In genomic region chr12:57340111-57340510, GRCm38 (mm10) we compare ENCODE assay signal across 34 mouse cellular contexts.
"Had no signal": no experiment of that assay in that cellular context is flagged by ENCODE, and none has a peak within 500 bp of the region (broad histone marks: within the 10 kb centered on the region; RNA-seq: fewer than 3 reads in every experiment).

No protein-coding gene starts in this region.

- H3K27ac ChIP-seq: heart, embryonic 13.5 days; heart, embryonic 15.5 days; hindbrain, embryonic 10.5 days; hindbrain, embryonic 12.5 days; hindbrain, embryonic 13.5 days; hindbrain, embryonic 14.5 days; hindbrain, embryonic 15.5 days; hindbrain, postnatal 0 days; intestine, embryonic 15.5 days; kidney, embryonic 15.5 days; kidney, postnatal 0 days; layer of hippocampus, adult 2 months; left cerebral cortex, adult 2 months had no signal

- ATAC-seq: hindbrain, postnatal 0 days; inflammation-experienced regulatory T-cells, adult 6 months; intestine, embryonic 15.5 days; intestine, embryonic 16.5 days; intestine, postnatal 0 days had no signal

- H3K9me3 ChIP-seq: heart, embryonic 13.5 days; heart, embryonic 15.5 days; hindbrain, embryonic 10.5 days; hindbrain, embryonic 12.5 days; hindbrain, embryonic 15.5 days; intestine, embryonic 15.5 days; kidney, embryonic 15.5 days had no signal

- H3K9ac ChIP-seq: heart, embryonic 12.5 days; heart, embryonic 13.5 days; heart, embryonic 15.5 days; hindbrain, embryonic 12.5 days; hindbrain, embryonic 13.5 days; hindbrain, embryonic 14.5 days; hindbrain, embryonic 15.5 days; intestine, embryonic 15.5 days; kidney, embryonic 15.5 days had no signal

- DNase-seq: heart, postnatal 10 days; heart, postnatal 14 days; heart, postnatal 36 days; heart, postnatal 4 days; kidney, adult 11 months; kidney, adult 18-20 months; kidney, adult 2 months; kidney, adult 8-10 months; kidney, adult 9 months; kidney, postnatal 10 days; kidney, postnatal 14 days; kidney, postnatal 25 days; kidney, postnatal 36 days; kidney, postnatal 4 days; layer of hippocampus, adult 9-11 months; layer of hippocampus, postnatal 36 days had no signal

- H3K4me3 ChIP-seq: heart, embryonic 12.5 days; heart, embryonic 13.5 days; heart, embryonic 15.5 days; hindbrain, embryonic 10.5 days; hindbrain, embryonic 12.5 days; hindbrain, embryonic 13.5 days; hindbrain, embryonic 15.5 days; intestine, embryonic 15.5 days; kidney, embryonic 15.5 days; layer of hippocampus, adult 2 months; left cerebral cortex, adult 2 months had no signal

- H3K36me3 ChIP-seq: heart, embryonic 15.5 days; hindbrain, embryonic 10.5 days; hindbrain, embryonic 12.5 days; hindbrain, embryonic 13.5 days; hindbrain, embryonic 15.5 days; intestine, embryonic 15.5 days; kidney, embryonic 15.5 days had no signal

- H3K27me3 ChIP-seq: heart, embryonic 12.5 days; heart, embryonic 13.5 days; heart, embryonic 15.5 days; hindbrain, embryonic 12.5 days; hindbrain, embryonic 13.5 days; hindbrain, embryonic 15.5 days; intestine, embryonic 15.5 days; kidney, embryonic 15.5 days had no signal

- H3K4me1 ChIP-seq: heart, embryonic 12.5 days; heart, embryonic 13.5 days; heart, embryonic 15.5 days; hindbrain, embryonic 10.5 days; hindbrain, embryonic 12.5 days; hindbrain, embryonic 13.5 days; hindbrain, embryonic 15.5 days; intestine, embryonic 15.5 days; kidney, embryonic 15.5 days had no signal

- H3K4me2 ChIP-seq: heart, embryonic 11.5 days; heart, embryonic 12.5 days; heart, embryonic 13.5 days; heart, embryonic 15.5 days; hindbrain, embryonic 12.5 days; hindbrain, embryonic 13.5 days; hindbrain, embryonic 14.5 days; hindbrain, embryonic 15.5 days; intestine, embryonic 15.5 days; kidney, embryonic 15.5 days had no signal
